Mouse (Mus musculus) midbrain, embryonic 16.5 days (tissue): ENCODE data around the gene Ofcc1. TPM values are rescaled to one million over a fixed set of nuclear protein-coding genes. Genes with fewer than 3 reads are reported as not detected.

Experiments used
- ATAC-seq: fragments of 200-750 bp; cut with Nextera tagmentation; 2 replicates; pipeline ENCODE4 v1.8.0; 2017; ENCODE audit warnings: moderate TSS enrichment
- H3K27ac ChIP-seq: fragments of 300-500 bp; sonication (generic); 2 replicates; pipeline ENCODE4 v1.5.1; 2014; ENCODE audit warnings: mild to moderate bottlenecking, low read length, mixed read lengths
- H3K27me3 ChIP-seq: fragments of 300-500 bp; sonication (generic); 2 replicates; pipeline ENCODE4 v1.6.1; 2014; ENCODE audit warnings: low read depth, low read length, mixed read lengths; ENCODE audit not compliant: control insufficient read depth, insufficient read depth
- H3K36me3 ChIP-seq: fragments of 300-500 bp; sonication (generic); 2 replicates; pipeline ENCODE4 v1.6.1; 2014; ENCODE audit warnings: mild to moderate bottlenecking, low read length, moderate library complexity, mixed read lengths; ENCODE audit not compliant: control insufficient read depth, insufficient read depth
- H3K4me1 ChIP-seq: fragments of 300-500 bp; sonication (generic); 2 replicates; pipeline ENCODE4 v1.6.1; 2014; ENCODE audit warnings: mild to moderate bottlenecking, low read length, mixed read lengths; ENCODE audit not compliant: control insufficient read depth, insufficient read depth
- H3K4me2 ChIP-seq: fragments of 300-500 bp; sonication (generic); 2 replicates; pipeline ENCODE4 v1.6.1; 2014; ENCODE audit warnings: mild to moderate bottlenecking, low read length, mixed read lengths
- H3K4me3 ChIP-seq: fragments of 300-500 bp; sonication (generic); 2 replicates; pipeline ENCODE4 v1.5.1; 2014; ENCODE audit warnings: low read depth, mild to moderate bottlenecking, low read length, moderate library complexity, mixed read lengths
- H3K9ac ChIP-seq: fragments of 300-500 bp; sonication (generic); 2 replicates; pipeline ENCODE4 v1.6.1; 2014; ENCODE audit warnings: low read depth, low read length, mixed read lengths
- H3K9me3 ChIP-seq: fragments of 300-500 bp; sonication (generic); replicated peaks from 2 replicates; pipeline ENCODE4 v1.6.1; 2014; ENCODE audit warnings: mild to moderate bottlenecking, low read length, mixed read lengths; ENCODE audit not compliant: control insufficient read depth, poor library complexity, severe bottlenecking
- WGBS: fragments of 180-500 bp; shearing (Covaris S2); extraction: QIAGEN DNeasy Blood & Tissue Kit; methylation state at CpG from one replicate; pipeline ENCODE4 v1.1.7; 2014; 5-methylcytosine and 5-hydroxymethylcytosine counted together
- polyA plus RNA-seq: library from polyadenylated mRNA; unstranded; fragments of >200 nt; fragmentation: Nextera tagmentation; extraction: Ambion mirVana; gene quantifications from 2 replicates; pipeline ENCODE4 v1.2.1, GENCODE M21; 2015

Ofcc1 gene
- 0.06 TPM in 1 of 2 replicates, not detected in the other for polyA plus RNA-seq

DNA sequence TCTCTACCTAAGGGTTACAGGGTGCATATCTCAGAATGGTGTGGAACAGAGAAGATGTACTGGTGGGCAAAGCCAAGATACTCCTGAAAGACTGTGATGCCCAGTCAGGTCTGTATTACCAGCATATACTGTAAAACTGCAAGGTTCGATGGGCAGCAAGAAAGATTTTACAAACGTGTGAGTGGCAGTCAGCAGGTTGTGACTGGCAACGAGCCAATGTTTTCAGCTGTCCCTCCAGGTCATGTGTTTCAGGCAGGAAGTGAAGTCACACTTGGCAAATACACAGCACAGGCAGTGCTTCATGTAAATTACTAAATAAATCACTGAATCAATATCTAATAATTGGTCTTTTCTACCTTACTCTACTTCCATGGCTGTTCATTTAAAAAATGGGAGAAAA lies at the start of gene Ofcc1:
Ofcc1 (minus strand) TSS at position 163 of the 400 bp plus-strand sequence.
- H3K4me3 ChIP-seq = no peak within 1 kb of the TSS
- WGBS = 70% methylated on average over 3 of the region's 3 CpGs

DNA sequence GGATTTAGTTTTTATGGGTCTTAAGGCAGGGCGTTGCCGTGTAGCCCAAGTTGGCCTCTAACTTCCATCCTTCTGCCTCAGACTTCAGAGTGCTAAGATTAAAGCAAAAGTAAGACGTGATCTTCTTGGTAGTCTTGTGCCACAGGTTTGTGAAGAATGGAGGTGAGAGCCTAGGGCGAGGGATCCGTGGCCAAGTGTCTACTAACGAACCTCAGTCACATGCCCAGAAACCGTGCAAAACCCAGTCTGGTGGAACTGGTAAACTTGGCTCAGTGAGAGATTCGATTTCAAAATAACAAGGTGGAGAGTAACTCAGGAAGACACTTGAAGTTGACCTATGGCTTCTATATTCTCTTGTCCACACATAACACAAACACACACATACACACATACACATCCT lies 28.9 kb upstream of the Ofcc1 start:
- no peaks in the 10 kb centered on the region for H3K9me3 ChIP-seq
- ATAC-seq = no peak
- no peak overlapping the region for H3K27ac ChIP-seq
- no peaks in the 10 kb centered on the region for H3K4me1 ChIP-seq
- 92% methylated on average over 8 of the region's 8 CpGs for WGBS
- no peaks in the 10 kb centered on the region for H3K36me3 ChIP-seq
- H3K27me3 ChIP-seq = no peaks in the 10 kb centered on the region
- H3K4me3 ChIP-seq = no peak overlapping the region
- no peak overlapping the region for H3K4me2 ChIP-seq
- no peak overlapping the region for H3K9ac ChIP-seq

More for the DNA sequence above, at the start of gene Ofcc1:
- Histone ChIP-seq H3K4me2 (no peak within 1 kb of the TSS), H3K9me3 (no peaks in the 10 kb centered on the region), H3K36me3 (no peaks in the 10 kb centered on the region), H3K4me1 (no peaks in the 10 kb centered on the region), H3K27ac (no peak within 1 kb of the TSS), H3K9ac (no peak within 1 kb of the TSS), H3K27me3 (no peaks in the 10 kb centered on the region)
- no peak for ATAC-seq

DNA sequence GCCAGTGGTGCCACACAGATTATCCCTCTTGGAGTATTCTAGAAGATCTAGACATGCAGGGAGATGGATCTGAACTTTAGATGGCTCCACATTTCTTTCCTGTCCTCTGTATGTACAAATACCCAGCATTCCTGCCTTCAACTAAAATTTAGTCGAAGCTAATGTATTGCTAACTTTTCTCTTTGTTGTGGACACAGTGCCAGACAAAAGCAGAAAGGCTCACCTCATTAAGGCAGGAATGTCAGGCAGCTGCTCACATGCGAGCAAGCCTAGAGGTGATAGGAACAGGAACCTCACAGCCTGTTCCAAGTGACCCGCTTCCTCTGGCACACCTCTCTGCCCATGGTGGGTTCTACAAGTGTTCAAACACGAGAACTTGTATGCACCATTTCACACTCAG lies 26.2 kb upstream of the Ofcc1 start:
- 59% methylated on average over 4 of the region's 4 CpGs for WGBS
- no peak for ATAC-seq

DNA sequence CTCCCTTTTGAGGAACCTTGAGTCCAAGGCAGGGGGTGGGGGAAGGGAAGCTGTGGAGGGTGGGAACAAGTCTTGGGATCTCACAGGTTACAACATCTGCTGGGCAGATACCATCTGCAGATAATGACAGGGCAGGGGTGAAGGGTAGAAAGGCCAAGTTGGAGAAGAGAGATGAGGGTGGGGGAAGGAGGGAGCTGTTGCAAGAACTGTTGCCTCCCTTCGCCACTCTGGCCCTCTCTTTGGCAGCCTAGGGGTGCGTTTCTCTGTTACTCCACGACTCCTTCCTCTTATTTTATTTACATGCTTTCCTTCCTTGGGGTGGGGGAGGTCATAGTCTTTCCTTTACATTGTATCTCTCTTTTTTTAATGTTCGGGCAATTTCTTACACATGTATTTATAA lies 23.7 kb upstream of the Ofcc1 start:
- Histone ChIP-seq H3K36me3 (no peaks in the 10 kb centered on the region), H3K27me3 (no peaks in the 10 kb centered on the region), H3K9me3 (no peaks in the 10 kb centered on the region; the same call in 1 of the 2 replicates), H3K4me3 (no peak overlapping the region), H3K4me2 (no peak overlapping the region), H3K27ac (no peak overlapping the region), H3K9ac (no peak overlapping the region), H3K4me1 (no peaks in the 10 kb centered on the region)
- no peak for ATAC-seq
- WGBS = 79% methylated on average over 4 of the region's 4 CpGs

More for the DNA sequence above, 26.2 kb upstream of the Ofcc1 start:
- no peaks in the 10 kb centered on the region for H3K27me3 ChIP-seq
- H3K4me1 ChIP-seq = no peaks in the 10 kb centered on the region
- H3K4me2 ChIP-seq = no peak overlapping the region
- H3K27ac ChIP-seq = no peak overlapping the region
- no peaks in the 10 kb centered on the region for H3K9me3 ChIP-seq
- no peak overlapping the region for H3K9ac ChIP-seq
- H3K4me3 ChIP-seq = no peak overlapping the region
- no peaks in the 10 kb centered on the region for H3K36me3 ChIP-seq

DNA sequence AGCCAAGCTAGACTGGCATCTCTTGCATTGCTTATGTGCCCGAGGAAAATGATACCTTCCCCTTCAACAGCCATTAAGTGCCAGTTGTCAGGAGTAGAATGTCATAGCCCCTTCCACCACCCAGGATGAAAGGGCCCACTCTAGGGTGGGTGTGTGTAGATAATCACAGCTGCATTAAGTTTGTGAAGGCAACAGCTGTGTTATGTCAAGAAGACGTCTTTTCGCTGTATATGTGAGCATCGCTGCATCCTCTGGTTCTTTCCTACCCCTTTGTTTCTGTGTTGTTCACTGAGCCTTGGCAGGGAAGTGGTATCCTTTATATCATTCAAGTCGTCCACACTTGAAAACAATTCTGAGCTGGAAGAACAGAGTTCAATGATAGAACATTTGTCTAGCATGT lies 15.5 kb upstream of the Ofcc1 start:
- no peak overlapping the region for H3K4me2 ChIP-seq
- 80% methylated on average over 5 of the region's 5 CpGs for WGBS
- H3K9me3 ChIP-seq = peaks cover 3% of the 10 kb centered on the region; the same call in 1 of the 2 replicates
- ATAC-seq = no peak
- no peak overlapping the region for H3K27ac ChIP-seq
- H3K4me1 ChIP-seq = no peaks in the 10 kb centered on the region
- no peaks in the 10 kb centered on the region for H3K36me3 ChIP-seq
- no peak overlapping the region for H3K9ac ChIP-seq
- H3K4me3 ChIP-seq = no peak overlapping the region
- no peaks in the 10 kb centered on the region for H3K27me3 ChIP-seq

DNA sequence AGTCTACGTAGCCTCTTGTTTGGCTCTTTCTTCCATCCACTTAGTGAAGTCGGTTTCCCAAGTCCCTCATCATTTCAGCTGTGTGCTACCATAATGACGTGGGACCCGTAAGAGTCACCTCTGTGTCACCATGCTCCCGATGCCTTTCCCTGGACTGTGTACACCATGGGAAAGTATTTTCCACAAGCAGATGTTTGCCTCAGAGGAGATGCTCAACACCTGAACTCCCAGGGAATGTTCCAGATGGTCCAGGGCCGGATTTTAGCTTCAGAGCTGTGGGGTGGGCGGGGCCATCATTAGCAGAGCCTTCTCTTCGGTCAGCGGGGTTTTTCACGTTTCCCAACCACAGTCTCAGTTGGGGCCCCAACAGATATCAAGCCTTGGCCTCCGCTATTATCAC lies 5.5 kb upstream of the Ofcc1 start:
- Histone ChIP-seq H3K4me2 (no peak overlapping the region), H3K27me3 (no peaks in the 10 kb centered on the region), H3K27ac (no peak overlapping the region), H3K9ac (no peak overlapping the region), H3K36me3 (no peaks in the 10 kb centered on the region), H3K9me3 (no peaks in the 10 kb centered on the region), H3K4me1 (no peaks in the 10 kb centered on the region), H3K4me3 (no peak overlapping the region)
- WGBS = 88% methylated on average over 11 of the region's 11 CpGs
- no peak for ATAC-seq

DNA sequence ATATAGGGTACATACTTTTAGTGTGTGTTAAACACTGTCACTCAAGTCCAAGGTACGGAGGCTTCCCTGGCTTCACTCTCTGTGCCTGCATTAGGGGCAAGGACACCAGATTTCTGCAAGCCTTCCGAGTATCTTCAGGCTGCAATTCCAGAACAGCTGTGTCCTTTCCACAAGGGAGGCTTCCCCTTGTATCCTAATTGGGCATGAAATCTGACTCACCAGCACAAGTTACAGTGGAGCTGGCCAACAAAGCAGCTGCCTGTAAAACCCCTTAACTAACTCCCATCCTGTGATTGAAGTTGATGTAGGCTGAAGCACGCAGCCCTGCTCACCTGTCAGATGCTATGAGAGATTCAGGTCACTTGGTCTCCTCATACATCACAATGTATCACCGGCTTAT lies 3.6 kb upstream of the Ofcc1 start:
- 66% methylated on average over 4 of the region's 4 CpGs for WGBS
- H3K27me3 ChIP-seq = no peaks in the 10 kb centered on the region
- no peaks in the 10 kb centered on the region for H3K36me3 ChIP-seq
- no peak overlapping the region for H3K9ac ChIP-seq
- ATAC-seq = no peak
- H3K4me2 ChIP-seq = no peak overlapping the region
- no peaks in the 10 kb centered on the region for H3K9me3 ChIP-seq
- no peak overlapping the region for H3K4me3 ChIP-seq
- H3K27ac ChIP-seq = no peak overlapping the region
- no peaks in the 10 kb centered on the region for H3K4me1 ChIP-seq

DNA sequence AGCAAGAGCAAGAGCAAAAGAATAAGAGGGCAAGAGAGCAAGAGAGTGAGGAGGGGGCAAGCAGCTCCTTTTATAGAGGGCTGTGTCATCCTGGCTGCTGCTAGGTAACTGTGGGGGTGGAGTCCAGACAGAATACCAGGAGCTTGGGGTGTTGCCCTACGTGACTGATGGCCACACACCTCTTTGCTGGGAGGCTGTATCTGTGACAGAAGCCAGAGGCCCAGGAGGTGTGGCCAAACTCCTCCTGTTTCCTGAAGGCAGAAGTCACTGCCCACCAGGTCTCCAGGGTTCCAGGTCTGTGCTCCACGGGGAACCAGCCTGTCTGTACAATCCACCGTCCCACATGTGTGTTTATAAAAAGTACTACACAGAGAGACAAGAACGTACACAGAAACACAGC lies 558 bp downstream of the Ofcc1 start:
- 51% methylated on average over 4 of the region's 4 CpGs for WGBS
- Histone ChIP-seq H3K4me3 (no peak overlapping the region), H3K27me3 (no peaks in the 10 kb centered on the region), H3K4me2 (no peak overlapping the region), H3K4me1 (no peaks in the 10 kb centered on the region), H3K27ac (no peak overlapping the region), H3K9me3 (no peaks in the 10 kb centered on the region), H3K36me3 (no peaks in the 10 kb centered on the region), H3K9ac (no peak overlapping the region)
- no peak for ATAC-seq

DNA sequence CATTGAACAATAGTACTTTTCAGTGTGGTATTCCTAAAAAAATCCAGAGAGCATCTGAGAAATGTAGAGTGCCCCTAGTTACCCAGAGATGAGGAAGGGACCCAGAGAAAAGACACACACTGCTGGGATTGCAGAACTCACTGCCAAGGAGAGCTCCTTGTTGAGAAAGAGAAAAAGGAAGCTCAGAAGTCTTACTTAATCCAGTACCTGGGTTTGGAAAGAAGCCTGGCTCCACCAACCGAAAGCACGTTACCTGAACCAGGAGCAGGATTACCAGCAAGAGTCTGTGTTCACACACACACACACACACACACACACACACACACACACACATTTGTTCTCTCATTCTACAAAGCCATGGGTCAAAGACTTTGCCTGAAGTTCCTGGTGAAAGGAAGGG lies 14.2 kb downstream of the Ofcc1 start:
- H3K27ac ChIP-seq = no peak overlapping the region
- no peaks in the 10 kb centered on the region for H3K27me3 ChIP-seq
- no peak overlapping the region for H3K9ac ChIP-seq
- no peak overlapping the region for H3K4me3 ChIP-seq
- H3K4me2 ChIP-seq = no peak overlapping the region
- 100% methylated on average over 2 of the region's 2 CpGs for WGBS
- no peaks in the 10 kb centered on the region for H3K9me3 ChIP-seq
- no peaks in the 10 kb centered on the region for H3K36me3 ChIP-seq
- ATAC-seq = no peak
- no peaks in the 10 kb centered on the region for H3K4me1 ChIP-seq

DNA sequence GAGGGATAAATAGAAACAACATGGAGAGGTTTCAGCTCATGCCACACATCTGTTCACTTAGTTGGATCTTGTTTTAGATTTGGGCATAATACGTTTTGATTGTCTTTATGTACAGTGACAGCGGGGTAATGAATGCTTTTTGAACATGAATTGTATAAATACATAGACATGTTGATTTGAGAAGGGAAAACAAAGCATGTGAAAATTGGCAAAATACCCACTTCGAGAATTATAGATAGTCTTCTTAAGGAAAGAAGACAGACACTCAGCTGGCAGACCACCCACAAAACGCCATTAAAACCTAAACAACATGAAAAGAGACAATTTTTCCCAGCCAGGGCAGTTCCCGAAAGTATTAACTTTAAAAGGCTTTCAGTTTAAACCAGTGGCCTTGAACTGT lies 37.9 kb downstream of the Ofcc1 start:
- H3K4me3 ChIP-seq = no peak overlapping the region
- H3K27ac ChIP-seq = no peak overlapping the region
- no peak overlapping the region for H3K4me2 ChIP-seq
- ATAC-seq = no peak
- H3K4me1 ChIP-seq = no peaks in the 10 kb centered on the region
- WGBS = 76% methylated on average over 5 of the region's 5 CpGs
- H3K9me3 ChIP-seq = no peaks in the 10 kb centered on the region
- no peak overlapping the region for H3K9ac ChIP-seq
- H3K27me3 ChIP-seq = no peaks in the 10 kb centered on the region
- H3K36me3 ChIP-seq = no peaks in the 10 kb centered on the region
